Mouse (Mus musculus): ENCODE measurements at regions not wholly inside any gene's neighbourhood (a gene's known extent, or its start where the extent isn't known, plus 50 kb on each side); places are given as distances from the start of the nearest gene placed in this dataset.

DNA sequence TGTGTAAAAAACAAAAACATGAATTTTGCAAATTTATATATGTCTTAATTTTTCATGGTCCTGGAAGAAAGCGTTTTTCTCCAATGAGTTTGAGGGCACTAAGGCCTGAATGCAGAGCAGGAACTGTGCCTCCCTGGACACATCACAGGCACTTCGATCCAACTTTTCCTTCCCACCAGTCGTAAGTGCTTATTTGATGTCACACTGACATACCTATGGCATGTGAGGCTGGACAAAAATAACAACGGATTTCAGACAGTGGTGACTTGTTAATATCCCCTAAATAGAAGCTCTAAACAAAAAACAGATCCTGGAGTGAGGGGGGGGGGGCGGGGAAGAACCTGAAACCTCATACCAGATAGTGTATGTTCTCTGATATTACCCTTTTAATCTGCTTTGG lies 1541.9 kb upstream of the Flrt2 start:
- DNase-seq (ENCODE audit: low read depth, low spot score) = no peak

DNA sequence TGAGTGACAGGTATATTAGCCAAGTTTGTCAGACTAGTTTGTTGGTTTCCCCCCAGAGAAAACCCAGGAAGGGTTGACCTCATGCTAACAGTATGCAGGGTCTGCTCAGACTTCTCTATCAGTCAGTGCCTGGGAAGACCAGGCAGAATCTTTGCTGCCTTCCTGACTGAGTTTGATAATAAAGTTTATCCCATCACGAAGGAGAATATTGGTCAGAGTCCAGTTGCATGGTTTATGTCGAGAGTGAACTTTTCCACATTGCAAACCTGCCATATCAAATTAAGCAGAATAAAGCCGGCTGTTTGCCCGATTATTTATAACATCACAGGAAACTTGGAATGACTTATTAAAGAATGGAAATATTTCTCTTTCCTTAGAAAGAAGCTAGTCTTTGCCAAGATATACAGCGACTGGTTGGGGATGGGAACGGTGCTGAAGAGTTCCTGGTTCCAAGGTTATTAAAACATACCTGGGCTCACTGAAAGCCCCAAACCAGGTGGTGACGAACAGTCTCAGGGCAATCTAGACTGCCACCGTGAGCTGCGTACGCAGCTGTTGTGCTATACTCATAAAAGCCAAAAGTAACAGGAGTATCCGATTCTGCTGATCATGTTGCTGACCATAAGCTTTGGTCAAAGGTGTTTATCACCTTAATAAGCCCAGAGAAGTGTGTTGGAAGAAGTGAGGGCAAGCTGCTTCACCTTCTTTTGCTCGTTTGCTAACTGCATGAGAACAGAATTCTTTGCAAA lies 1536.7 kb upstream of the Flrt2 start:
- DNase-seq (ENCODE audit: low read depth, low spot score) = no peak

DNA sequence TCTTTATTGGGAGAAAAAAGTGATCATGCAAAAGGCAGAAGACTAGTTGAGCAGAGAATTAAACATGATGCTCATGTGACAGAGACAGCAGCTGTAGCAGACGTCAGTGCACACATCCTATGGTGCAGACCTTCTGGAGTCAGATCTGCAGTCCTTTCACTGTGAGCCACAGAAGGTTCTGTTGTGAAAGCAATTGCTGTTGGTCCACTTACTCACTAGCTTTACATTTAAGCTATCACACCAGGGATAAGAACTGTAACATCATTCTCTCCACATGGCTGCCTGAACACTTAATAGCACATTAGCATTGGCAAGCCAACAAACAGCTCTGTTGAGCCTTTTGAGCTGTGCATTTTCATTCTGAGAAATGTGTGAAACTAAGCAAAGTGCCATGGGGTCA lies 1509.7 kb upstream of the Flrt2 start:
- no peak for DNase-seq (ENCODE audit: low read depth, low spot score)

DNA sequence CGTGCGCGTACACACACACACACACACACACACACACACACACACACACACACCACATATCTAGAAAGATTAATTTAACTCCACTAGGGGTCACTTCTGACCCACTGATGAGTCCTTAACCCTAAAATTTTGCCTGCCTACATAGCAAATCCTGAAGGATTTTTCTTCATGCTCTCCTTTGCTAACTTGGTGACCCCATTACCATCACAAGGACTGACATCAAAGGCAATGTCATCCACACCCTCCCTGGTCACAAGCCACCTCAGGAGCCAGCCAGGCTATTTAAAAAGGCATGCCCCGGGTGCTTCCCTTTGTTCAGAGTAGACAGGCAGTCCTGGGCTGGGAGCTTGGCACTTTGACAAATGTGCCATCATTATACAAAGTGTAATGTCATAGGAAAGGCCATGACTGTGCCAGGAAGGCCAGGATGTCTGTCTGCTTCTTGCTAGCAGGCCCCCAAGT lies 1501.4 kb upstream of the Flrt2 start:
- no peak for DNase-seq (ENCODE audit: low read depth, low spot score)

DNA sequence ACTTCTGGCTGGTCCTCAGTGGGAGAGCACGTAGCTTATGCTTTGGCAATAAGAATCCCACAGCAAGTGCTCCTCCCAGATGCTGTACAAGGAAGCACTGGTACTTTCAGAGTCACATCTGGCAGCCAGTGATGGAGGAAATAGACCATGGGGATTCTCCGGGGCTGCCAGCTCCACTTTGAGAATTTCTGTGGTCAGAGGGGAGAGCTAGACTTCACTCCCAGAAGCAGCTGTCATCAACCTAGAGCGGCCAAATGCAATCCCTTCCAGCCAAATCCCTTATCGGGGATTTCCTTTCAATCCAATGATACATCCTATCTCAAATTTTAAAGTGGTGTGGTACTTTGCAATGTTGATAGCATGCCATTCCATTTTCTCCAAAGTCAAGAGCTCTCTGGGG lies 1474.1 kb upstream of the Flrt2 start:
- DNase-seq (ENCODE audit: low read depth, low spot score) = no peak

DNA sequence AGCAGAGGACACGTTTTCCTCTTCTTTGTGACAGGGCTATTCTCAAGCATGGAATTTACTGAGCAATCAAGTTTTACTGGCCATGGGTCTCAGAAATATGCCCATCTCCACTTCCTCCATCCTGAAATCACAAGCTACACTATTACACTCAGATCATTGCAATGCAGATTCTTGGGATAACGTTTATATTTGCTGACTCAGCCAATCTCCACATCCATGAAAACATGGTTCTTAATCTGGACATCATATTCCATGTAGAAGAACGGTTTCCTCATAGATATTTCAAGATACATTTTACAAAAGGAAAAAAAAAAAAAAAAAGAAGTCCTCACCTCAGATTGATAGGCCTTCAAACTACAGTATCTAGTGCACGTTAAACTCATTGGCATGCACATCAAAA lies 1462.1 kb upstream of the Flrt2 start:
- no peak for DNase-seq (ENCODE audit: low read depth, low spot score)

DNA sequence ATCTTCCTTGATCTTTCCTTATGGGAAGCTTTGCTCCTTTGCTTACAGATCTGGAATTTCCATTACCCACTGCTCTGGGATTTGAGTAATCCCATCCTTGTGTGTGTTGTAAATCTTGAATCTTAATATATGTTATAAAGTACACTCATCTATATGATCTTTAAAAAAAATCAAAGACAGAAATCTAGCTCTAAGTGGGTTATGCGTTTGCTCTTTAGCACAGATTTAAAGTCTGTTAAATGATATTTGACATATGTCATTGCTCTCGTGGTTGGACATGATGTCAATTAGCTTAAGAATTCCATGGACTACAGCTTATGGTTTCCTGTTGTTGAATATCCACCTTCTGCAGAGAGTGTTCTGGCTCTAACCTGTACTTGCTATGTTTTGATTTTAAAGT lies 1446.7 kb upstream of the Flrt2 start:
- no peak for DNase-seq (ENCODE audit: low read depth, low spot score)

DNA sequence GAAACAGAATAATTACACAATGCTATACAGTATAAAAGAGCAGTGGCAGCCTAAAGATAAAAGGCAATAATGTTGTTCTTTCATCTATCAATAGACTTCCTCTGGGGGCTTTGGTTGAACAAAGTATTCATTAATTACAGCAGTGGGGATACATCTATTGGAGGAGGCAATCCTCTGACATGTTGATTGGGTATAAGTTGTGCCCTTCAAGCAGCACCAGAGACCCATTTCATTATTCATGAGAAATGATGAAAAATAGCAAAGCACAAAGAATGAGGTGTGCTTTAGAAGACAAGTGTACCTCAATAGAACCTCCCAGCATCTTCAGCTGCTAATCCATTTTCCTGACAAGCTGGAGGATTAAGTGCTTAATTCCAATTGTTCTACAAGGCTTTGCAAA lies 1444.7 kb upstream of the Flrt2 start:
- no peak for DNase-seq (ENCODE audit: low read depth, low spot score)

DNA sequence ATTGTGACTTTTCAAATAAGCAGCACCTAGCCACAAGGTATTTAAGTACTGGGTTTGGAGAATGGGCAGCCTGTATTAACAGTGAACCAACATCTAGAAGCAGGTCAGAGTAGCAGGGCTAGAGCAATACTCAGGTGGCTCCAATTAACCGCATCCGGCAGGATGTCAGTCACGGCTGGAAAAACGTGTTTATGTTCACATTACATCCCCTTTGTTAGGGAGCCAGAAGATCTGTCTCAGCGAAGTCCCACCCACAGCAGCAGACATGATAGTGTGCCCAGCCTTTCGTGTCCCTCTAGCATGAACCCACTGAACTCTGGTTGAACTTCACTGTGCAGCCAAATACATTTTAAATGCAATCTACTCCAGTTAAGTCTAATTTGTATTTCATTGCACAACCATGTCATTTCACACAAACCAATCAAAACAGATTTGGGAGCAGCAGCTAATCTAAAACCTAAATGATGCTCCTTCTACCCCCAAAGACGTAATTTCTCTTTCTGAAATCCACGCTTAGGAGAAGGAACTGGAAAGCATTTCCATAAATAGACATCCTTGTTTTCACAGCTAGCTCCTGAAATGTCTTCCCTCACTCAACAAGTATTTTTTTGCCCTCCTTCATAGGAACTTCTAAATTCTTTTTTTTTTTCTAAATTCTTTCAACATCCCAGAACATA lies 1438.9 kb upstream of the Flrt2 start:
- DNase-seq (ENCODE audit: low read depth, low spot score) = no peak

DNA sequence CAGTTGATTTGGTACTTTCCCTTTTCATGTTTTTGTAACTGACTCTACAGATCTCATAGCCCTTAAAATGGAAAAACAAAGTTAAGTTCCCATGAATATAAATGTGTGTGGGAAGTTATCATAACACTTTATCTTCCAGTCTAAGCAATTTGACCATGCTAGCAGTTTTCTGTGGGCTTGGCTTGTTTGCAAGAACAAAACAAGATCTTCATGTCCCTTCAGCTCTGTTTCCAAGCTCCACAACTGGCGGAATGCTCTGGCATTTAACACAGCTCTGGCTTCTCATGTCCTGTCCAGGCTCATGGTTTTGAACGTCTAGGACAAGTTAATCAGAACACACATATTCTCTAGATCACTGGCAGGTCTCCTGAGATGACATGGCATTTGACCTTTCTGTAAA lies 1411.1 kb upstream of the Flrt2 start:
- DNase-seq (ENCODE audit: low read depth, low spot score) = no peak

DNA sequence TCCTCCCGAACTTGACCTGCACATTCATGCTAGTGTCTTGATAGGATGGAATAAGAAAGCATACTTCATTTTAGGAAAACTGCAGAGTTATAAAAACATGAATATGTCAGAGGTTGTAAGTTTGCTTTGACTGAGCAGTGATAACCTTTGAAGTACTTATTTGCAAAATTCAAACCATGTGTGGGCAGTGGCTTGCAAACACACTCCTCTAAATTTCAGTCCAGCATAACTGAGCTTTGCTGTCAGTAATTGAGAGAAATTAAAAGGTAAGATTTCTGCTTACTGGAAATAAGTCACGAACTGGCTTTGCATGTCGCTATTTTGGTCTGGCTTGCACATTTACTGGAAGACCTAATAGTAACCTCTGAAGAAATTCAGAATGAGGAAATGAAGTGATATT lies 1409.1 kb upstream of the Flrt2 start:
- DNase-seq (ENCODE audit: low read depth, low spot score) = no peak

DNA sequence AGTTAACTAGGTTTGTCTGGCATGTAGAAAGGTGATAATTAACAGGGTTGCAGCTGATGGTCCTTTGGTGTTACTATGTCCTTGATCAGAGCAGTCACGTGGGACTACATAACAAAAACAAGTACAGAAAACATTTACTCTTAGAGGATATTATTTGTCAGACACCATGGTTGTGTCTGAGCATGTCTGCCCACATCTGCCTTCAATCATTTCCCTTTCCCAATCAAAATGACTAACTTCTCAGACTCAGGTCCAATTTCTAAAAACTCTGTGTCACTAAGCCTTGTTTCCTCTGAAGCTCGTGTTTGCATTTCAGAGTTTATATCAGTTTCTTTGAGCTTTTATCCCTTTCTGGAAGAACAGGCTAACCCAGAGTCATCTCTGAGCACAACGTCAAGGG lies 1408.5 kb upstream of the Flrt2 start:
- no peak for DNase-seq (ENCODE audit: low read depth, low spot score)

DNA sequence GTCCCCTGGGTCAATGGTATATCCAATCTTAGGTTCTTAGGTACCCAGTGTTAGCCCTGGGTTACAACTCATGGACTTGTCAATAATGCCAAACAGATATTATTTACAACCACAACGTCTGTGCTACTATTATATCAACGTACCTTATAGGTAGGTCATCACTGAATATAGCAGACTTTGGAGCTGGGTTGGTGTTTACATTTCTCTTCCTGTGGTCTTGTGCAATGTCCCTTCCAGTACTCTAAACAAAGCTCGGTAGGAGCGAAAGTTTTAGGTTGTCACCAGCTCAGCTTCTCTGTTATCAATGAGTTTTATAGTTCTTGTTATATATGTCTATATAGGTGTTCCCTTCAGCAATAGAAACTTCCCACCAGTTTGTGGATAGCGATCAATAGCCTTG lies 1394.2 kb upstream of the Flrt2 start:
- no peak for DNase-seq (ENCODE audit: low read depth, low spot score)

DNA sequence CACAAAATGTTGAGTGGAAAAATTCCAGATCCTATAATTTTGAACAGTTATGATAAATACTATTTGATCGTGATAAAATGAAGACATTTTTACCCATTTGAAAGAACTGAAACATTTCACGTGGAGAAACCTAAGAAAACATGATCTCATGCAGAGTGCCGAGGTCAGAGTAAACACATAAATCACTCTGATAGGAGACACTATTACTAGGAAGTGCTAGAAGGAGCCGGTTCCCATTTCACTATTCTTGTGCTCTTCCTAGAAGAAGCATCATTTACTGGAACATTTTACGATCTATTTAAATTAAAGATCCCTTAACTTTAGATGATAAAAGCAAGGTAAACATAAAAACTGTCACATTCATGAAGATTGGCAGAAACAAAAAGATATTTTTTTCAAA lies 1359.7 kb upstream of the Flrt2 start:
- DNase-seq (ENCODE audit: low read depth, low spot score) = no peak

DNA sequence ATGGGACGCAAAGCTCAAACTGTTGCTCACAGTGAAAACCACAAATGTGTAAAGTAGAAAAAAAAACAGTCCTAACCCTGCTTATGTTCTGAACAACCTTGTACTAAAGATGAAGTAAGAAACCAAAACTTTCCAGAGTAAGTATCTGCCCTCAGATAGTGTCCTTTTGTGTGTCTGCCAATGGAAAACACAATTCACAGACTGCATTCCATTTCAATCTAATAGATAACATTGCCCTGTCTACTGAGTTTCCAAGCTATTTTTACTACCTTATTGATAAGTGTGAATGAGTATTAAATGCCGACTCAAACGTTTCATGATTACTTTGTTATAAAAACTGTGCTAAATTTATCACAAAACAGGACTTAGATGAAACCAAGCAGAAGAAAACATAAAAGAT lies 1357.4 kb upstream of the Flrt2 start:
- no peak for DNase-seq (ENCODE audit: low read depth, low spot score)

DNA sequence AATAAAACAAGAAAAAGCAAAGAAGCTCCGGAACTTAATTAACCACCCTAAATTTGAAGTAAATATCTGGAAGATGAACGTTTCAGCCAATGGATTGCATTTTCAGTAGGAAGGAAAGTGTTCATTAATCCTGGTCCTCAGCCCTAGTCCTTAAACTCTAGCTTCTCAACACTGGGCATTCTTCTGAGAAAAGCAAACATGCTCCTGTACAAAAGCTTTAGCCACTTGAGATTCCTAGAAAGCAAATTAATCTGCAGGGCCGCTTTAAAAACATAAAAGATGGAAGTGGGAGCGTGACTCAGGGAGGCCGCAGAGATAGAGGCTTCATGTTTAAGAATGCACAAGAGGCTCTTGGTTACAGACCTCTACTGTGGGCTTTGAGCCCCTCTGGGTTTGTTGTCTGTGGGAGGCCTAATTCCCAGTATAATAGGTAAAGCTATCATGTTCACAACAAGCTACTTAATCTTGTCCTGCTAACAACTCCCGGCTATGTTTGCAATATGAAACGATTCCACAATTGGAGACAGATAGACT lies 1342.3 kb upstream of the Flrt2 start:
- no peak for DNase-seq (ENCODE audit: low read depth, low spot score)

DNA sequence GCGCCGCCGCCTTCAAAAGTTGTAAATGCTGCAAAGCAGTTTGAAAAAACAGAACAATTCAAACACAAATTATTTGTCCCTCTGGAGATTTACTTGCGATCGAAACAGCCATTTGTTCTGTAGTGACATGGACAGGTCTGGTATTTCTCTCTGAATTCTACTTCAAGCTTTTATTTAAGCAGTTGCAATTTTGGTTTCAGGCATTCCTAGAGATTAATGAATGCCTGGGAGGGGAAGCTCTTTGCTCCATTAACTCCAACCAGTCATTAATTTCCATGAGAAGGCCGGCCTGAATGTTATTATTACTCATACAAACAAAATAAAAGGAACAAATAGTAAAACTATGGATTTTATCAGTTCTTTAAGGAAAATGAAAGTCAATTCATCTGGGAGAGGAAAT lies 1327.8 kb upstream of the Flrt2 start:
- DNase-seq (ENCODE audit: low read depth, low spot score) = no peak

DNA sequence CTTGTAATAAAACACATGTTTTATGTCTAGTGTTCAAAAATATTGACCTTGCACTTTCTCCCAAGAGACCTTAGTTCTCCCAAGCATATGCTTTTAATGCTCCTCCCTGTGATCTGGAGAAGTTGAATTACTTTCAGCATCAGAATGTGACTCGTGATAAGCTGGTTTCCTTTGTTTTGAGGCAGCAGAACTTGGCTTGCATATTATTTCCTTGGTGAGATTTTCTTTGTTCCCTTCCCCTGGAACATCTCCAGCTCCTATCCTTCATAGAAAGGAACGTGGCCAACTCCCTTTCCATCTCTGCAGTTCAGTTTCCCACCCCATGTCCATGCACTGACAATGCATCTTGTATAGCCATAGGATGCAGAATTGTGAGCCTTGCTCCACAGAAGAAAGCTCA lies 1292.0 kb upstream of the Flrt2 start:
- DNase-seq (ENCODE audit: low read depth, low spot score) = no peak

DNA sequence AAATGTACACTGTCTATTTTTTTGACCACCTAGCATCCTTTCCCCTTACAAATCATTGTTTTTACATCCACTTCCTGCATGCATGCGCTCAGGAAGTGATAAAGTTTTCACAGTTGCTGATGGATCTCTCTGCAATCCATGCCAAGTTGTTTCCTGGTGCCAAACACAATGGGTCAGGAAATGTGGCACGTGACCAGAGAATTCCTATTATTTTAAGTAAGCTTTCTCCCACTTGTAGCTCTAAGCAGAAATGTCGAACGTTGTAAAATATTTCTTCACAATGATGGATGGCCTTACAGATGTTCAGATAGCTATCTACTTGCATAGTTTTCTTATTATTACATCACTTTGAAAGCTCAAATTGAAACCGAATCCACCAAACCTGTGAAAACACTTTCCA lies 1271.1 kb upstream of the Flrt2 start:
- no peak for DNase-seq (ENCODE audit: low read depth, low spot score)

DNA sequence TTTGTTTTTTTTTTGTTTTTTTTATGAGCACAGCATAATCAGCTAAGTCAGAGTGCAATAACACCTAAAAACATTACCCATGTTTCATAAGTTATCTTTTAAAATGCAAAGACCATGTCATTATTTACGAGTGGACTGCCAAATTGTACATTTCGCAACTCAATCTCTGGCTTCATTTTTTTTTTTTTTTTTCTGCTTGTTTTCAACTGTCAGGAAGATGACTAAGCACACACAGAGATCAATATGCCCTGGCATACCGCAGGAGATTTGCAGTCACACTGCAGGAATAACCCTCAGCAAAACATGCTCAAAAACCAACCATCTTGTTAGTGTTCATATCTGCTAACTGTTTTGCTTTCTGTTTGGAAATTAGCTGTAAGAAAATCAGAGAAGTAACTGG lies 1270.3 kb upstream of the Flrt2 start:
- DNase-seq (ENCODE audit: low read depth, low spot score) = no peak

DNA sequence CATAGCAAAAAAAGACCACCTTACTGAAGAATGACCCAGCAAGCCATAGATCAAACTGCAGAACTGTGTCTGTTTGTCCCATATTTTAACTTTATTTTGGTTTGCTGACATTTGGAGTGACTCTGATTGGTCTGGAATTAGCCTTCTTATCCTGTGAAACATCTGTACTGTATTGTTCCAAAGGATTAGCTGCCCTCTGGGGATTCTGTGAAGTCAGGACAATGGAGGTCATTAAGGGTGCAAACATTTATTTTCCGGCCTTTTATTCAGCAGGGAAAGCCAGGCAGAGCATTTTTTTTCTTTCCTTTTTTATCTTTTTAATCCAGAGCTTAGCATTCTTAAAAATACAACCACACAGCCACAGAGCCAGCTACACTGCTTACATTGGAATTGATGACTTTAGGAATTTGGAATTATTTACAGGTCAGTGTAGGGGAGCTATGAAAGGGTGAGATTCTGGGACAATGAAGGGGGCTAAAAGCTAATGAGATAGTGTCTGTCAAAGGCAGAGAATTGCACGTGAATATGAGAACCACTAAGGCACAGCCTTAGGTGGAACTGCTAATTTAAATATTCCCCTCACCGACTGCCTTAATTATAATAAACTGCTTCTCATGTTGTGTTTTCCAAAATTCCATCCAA lies 1267.6 kb upstream of the Flrt2 start:
- no peak for DNase-seq (ENCODE audit: low read depth, low spot score)

DNA sequence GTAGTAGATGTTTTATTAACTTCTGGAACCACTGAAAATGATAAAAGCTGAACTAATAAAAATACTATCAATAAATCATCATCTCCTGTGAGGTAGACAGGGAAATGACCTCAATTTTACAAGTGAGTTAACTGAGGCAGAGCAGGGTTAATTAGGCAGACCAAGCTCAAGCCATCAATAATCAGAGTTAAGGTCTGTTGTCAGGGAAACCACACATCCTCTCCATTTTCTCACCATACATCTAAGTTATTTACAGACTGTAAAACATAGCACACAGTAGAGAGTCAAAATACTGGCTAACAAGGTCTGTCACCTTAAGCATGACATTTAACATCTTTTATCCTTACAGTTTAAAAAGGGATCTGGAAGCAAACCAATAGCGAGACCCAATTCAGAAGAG lies 1242.5 kb upstream of the Flrt2 start:
- no peak for DNase-seq (ENCODE audit: low read depth, low spot score)

DNA sequence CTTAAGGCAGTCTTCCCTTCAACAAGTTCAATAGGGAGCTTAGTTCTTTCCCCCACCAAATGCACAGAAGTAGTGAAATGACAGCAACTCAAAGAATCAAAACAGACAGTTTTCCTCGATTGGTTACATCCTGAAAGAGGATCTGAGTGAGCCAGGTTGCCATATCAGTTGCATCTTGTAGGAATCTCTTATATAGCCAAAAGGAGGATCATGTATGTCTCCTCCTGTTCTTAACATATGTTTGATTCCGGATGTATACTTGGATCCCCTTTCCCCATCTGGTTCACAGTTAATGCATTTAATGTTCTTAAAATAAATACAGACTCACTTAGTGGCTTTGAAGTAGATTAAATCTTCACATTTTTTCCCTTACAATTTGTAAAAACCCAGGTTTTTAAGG lies 1224.0 kb upstream of the Flrt2 start:
- peak; percentile 18 for DNase-seq (ENCODE audit: low read depth, low spot score)
